Mouse (Mus musculus): ENCODE results near the gene Srsy. TPM values are rescaled to one million over a fixed set of nuclear protein-coding genes. Genes with fewer than 3 reads are reported as not detected.
"Not testable (repeated sequence)": the region's sequence is repeated elsewhere in the genome, so short reads cannot be mapped to it uniquely, and the experiment has no call there.

Gene Srsy
- not detected in 2 replicates for polyA plus RNA-seq (2016; fragmentation: Nextera tagmentation; extraction: Ambion mirVana)

DNA sequence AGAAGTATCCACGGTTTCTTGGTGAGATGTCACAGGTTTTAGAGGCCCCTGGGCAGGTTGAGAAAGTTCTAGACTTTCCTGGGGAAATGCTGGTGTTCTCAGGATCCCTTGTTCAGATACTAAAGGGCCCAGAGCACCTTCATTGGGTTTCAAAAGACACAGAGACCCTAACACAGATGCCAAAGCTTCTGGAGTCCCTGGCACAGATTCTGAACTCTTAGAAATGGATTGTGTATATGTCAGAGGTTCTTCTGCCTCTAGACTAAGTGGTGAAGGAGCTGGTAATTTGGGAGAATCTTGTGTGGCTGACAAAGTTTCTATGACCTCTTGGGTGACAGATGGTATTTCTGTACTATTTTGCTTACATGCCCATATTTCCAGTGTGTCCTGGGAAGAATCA lies at the start of gene Srsy:
TSS of gene Srsy (minus strand) at position 101 of the 400 bp plus-strand sequence.
- H3K27me3 ChIP-seq (ENCODE audit: low read depth, poor library complexity, severe bottlenecking); H3K27ac ChIP-seq; H3K4me3 ChIP-seq; H3K9me3 ChIP-seq (replicated peaks); H3K4me1 ChIP-seq; DNase-seq (ENCODE audit: low spot score); H3K36me3 ChIP-seq: not testable (repeated sequence)
- WGBS = no CpG with 5 or more reads among the region's 1 CpGs

Other genes with a start within 250 kb of the Srsy start
- gene Gm21904, start 91.1 kb downstream of the Srsy start, polyA plus RNA-seq (2016; fragmentation: Nextera tagmentation; extraction: Ambion mirVana) = not detected in 2 replicates
- not detected in 2 replicates for gene Gm20772, start 62.6 kb downstream of the Srsy start, polyA plus RNA-seq (2016; fragmentation: Nextera tagmentation; extraction: Ambion mirVana)
- not detected in 2 replicates for gene Gm20831, start 62.6 kb downstream of the Srsy start, polyA plus RNA-seq (2016; fragmentation: Nextera tagmentation; extraction: Ambion mirVana)
- not detected in 2 replicates for gene Gm21764, start 124.5 kb upstream of the Srsy start, polyA plus RNA-seq (2016; fragmentation: Nextera tagmentation; extraction: Ambion mirVana)
- not detected in 2 replicates for gene Ssty1, start 151.8 kb upstream of the Srsy start, polyA plus RNA-seq (2016; fragmentation: Nextera tagmentation; extraction: Ambion mirVana)

Data from limb, embryonic 10.5 days (tissue).